Mouse (Mus musculus): ENCODE data around the gene Tmem222. TPM values are rescaled to one million over a fixed set of nuclear protein-coding genes. Genes with fewer than 3 reads are reported as not detected.

The Tmem222 gene
- polyA plus RNA-seq, 1 experiment from 2014 or later, result 82.8 TPM

- no peak overlapping the region for H3K27ac ChIP-seq (ENCODE audit: low read depth, low read length)
- H3K9ac ChIP-seq (ENCODE audit: low read depth, low read length), result no peak overlapping the region
- no peak overlapping the region for H3K4me2 ChIP-seq (replicated peaks; ENCODE audit: low read depth, low read length)
- 76% methylated on average over 10 of the region's 10 CpGs for WGBS
- H3K27me3 ChIP-seq (ENCODE audit: control insufficient read depth, insufficient read depth, low read length), result peaks cover 3% of the 10 kb centered on the region
- no peaks in the 10 kb centered on the region for H3K4me1 ChIP-seq (replicated peaks; ENCODE audit: control insufficient read depth, insufficient read depth, low read length)
- DNase-seq (ENCODE audit: low spot score) (no peak), ATAC-seq (ENCODE audit: low FRiP score) (no peak)
- no peaks in the 10 kb centered on the region for H3K36me3 ChIP-seq (ENCODE audit: control insufficient read depth, insufficient read depth, low read length)
- H3K9me3 ChIP-seq (ENCODE audit: control insufficient read depth, low read length), result no peaks in the 10 kb centered on the region
- H3K4me3 ChIP-seq (ENCODE audit: low read depth, low read length), result no peak overlapping the region
These were observed 51.5 kb downstream of the Tmem222 start for GRCm38 (mm10) chr4:133226073-133226472.

DNA sequence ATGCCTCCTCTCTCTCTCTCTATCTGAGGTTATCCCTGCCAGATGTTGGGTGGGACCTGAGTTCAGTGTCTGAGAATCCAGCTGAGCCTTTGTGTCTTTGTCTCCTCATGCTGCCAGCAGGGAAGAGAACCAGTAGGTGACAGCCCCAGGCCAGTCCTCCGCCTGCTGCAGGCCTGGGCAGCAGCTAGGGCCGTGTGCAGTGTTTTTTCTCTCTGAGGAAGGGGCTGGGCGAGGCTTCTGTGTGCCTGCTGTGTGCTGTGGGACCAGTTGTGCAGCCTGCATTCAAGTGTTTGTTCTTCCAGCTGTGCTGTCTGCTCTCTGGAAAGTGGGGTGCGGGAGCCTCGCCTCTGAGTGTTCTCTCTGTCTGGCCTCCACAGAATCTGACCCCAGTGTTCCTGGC lies 53.7 kb downstream of the Tmem222 start:
- Histone ChIP-seq H3K9ac (ENCODE audit: low read depth, low read length) (no peak overlapping the region), H3K4me2 (replicated peaks; ENCODE audit: low read depth, low read length) (no peak overlapping the region), H3K36me3 (ENCODE audit: control insufficient read depth, insufficient read depth, low read length) (no peaks in the 10 kb centered on the region), H3K27ac (ENCODE audit: low read depth, low read length) (no peak overlapping the region), H3K9me3 (ENCODE audit: control insufficient read depth, low read length) (no peaks in the 10 kb centered on the region), H3K4me1 (replicated peaks; ENCODE audit: control insufficient read depth, insufficient read depth, low read length) (0 out of 2 replicates have a peak, but pooled peaks cover 2% of the 10 kb centered on the region), H3K4me3 (ENCODE audit: low read depth, low read length) (no peak overlapping the region), H3K27me3 (ENCODE audit: control insufficient read depth, insufficient read depth, low read length) (peaks cover 14% of the 10 kb centered on the region)
- no peak for DNase-seq (ENCODE audit: low spot score)
- ATAC-seq (ENCODE audit: low FRiP score), result no peak
- WGBS, result 51% methylated on average over 5 of the region's 5 CpGs

DNA sequence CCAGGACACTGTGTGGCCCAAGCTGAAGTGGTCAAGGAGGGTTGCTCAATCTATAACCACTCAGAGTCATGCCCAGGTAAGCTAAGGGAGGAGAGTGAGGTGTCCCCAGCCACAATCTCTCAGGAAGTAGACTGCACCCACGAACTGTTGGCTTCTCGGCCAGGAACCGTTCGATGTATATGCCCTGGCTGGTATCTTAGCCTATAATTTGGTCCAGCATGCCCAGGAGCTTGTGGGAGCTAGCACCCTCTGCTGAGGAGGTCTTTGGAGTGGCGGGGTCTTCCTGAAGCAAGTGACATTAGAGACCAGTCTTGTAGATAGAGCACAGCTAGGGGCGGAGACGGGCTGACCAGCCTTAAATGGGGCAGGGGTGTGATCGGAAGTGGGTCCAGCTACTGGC lies 55.9 kb downstream of the Tmem222 start:
- Histone ChIP-seq H3K27me3 (ENCODE audit: control insufficient read depth, insufficient read depth, low read length) (peaks cover 14% of the 10 kb centered on the region), H3K9ac (ENCODE audit: low read depth, low read length) (no peak overlapping the region), H3K9me3 (ENCODE audit: control insufficient read depth, low read length) (no peaks in the 10 kb centered on the region), H3K4me2 (replicated peaks; ENCODE audit: low read depth, low read length) (no peak overlapping the region), H3K4me1 (replicated peaks; ENCODE audit: control insufficient read depth, insufficient read depth, low read length) (0 out of 2 replicates have a peak, but pooled peaks cover 2% of the 10 kb centered on the region), H3K36me3 (ENCODE audit: control insufficient read depth, insufficient read depth, low read length) (no peaks in the 10 kb centered on the region), H3K27ac (ENCODE audit: low read depth, low read length) (no peak overlapping the region), H3K4me3 (ENCODE audit: low read depth, low read length) (no peak overlapping the region)
- ATAC-seq (ENCODE audit: low FRiP score) (no peak), DNase-seq (ENCODE audit: low spot score) (no peak)
- 84% methylated on average over 8 of the region's 8 CpGs for WGBS

DNA sequence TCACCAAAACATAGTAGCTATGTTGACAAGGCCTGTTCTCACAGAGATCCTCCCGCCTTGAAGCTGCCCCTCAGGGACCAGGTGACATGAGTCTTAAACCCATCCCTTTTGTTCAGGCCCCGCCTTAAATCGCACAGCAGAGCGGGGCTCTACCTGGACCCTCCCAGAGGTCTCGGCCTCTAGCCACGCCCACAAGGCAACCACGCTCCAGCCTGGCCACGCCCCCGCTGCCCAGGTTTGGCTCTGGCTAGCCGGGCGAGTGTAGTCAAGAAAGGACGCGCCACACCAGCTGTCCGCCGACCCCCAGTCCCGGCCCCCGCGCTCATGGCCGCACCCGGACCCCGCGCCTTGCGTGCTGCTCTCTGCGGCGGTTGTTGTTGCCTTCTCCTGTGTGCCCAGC lies 56.9 kb downstream of the Tmem222 start:
- peak; percentile 64 for DNase-seq (ENCODE audit: low spot score)
- no peaks in the 10 kb centered on the region for H3K36me3 ChIP-seq (ENCODE audit: control insufficient read depth, insufficient read depth, low read length)
- ATAC-seq (ENCODE audit: low FRiP score), result no peak
- H3K27me3 ChIP-seq (ENCODE audit: control insufficient read depth, insufficient read depth, low read length), result peaks cover 14% of the 10 kb centered on the region
- peak overlapping the region; percentile 17; the same call in 1 of the 2 replicates for H3K4me3 ChIP-seq (ENCODE audit: low read depth, low read length)
- WGBS, result 3% methylated on average over 23 of the region's 25 CpGs
- H3K4me1 ChIP-seq (replicated peaks; ENCODE audit: control insufficient read depth, insufficient read depth, low read length), result 0 out of 2 replicates have a peak, but pooled peaks cover 2% of the 10 kb centered on the region
- H3K4me2 ChIP-seq (replicated peaks; ENCODE audit: low read depth, low read length), result peak overlapping the region; percentile 43
- peak overlapping the region; percentile 34; the same call in 1 of the 2 replicates for H3K9ac ChIP-seq (ENCODE audit: low read depth, low read length)
- H3K9me3 ChIP-seq (ENCODE audit: control insufficient read depth, low read length), result no peaks in the 10 kb centered on the region
- H3K27ac ChIP-seq (ENCODE audit: low read depth, low read length), result no peak overlapping the region

GRCm38 (mm10) chr4:133218745-133219144 lies 58.8 kb downstream of the Tmem222 start:
- H3K4me3 ChIP-seq (ENCODE audit: low read depth, low read length), result no peak overlapping the region
- H3K4me1 ChIP-seq (replicated peaks; ENCODE audit: control insufficient read depth, insufficient read depth, low read length), result 0 out of 2 replicates have a peak, but pooled peaks cover 2% of the 10 kb centered on the region
- DNase-seq (ENCODE audit: low spot score) (no peak), ATAC-seq (ENCODE audit: low FRiP score) (no peak)
- WGBS, result 94% methylated on average over 3 of the region's 3 CpGs
- peaks cover 21% of the 10 kb centered on the region for H3K27me3 ChIP-seq (ENCODE audit: control insufficient read depth, insufficient read depth, low read length)
- no peak overlapping the region for H3K27ac ChIP-seq (ENCODE audit: low read depth, low read length)
- no peaks in the 10 kb centered on the region for H3K9me3 ChIP-seq (ENCODE audit: control insufficient read depth, low read length)
- H3K4me2 ChIP-seq (replicated peaks; ENCODE audit: low read depth, low read length), result no peak overlapping the region
- no peak overlapping the region for H3K9ac ChIP-seq (ENCODE audit: low read depth, low read length)
- H3K36me3 ChIP-seq (ENCODE audit: control insufficient read depth, insufficient read depth, low read length), result no peaks in the 10 kb centered on the region

GRCm38 (mm10) chr4:133217641-133218040 lies 60.0 kb downstream of the Tmem222 start:
- WGBS, result under 1% methylated on average over 5 of the region's 5 CpGs
- peaks cover 30% of the 10 kb centered on the region for H3K27me3 ChIP-seq (ENCODE audit: control insufficient read depth, insufficient read depth, low read length)
- H3K36me3 ChIP-seq (ENCODE audit: control insufficient read depth, insufficient read depth, low read length), result no peaks in the 10 kb centered on the region

More at GRCm38 (mm10) chr4:133217641-133218040, 60.0 kb downstream of the Tmem222 start:
- Histone ChIP-seq H3K4me2 (replicated peaks; ENCODE audit: low read depth, low read length) (no peak overlapping the region), H3K4me3 (ENCODE audit: low read depth, low read length) (no peak overlapping the region), H3K9ac (ENCODE audit: low read depth, low read length) (no peak overlapping the region), H3K27ac (ENCODE audit: low read depth, low read length) (no peak overlapping the region), H3K9me3 (ENCODE audit: control insufficient read depth, low read length) (no peaks in the 10 kb centered on the region), H3K4me1 (replicated peaks; ENCODE audit: control insufficient read depth, insufficient read depth, low read length) (peaks cover 6% of the 10 kb centered on the region; the same call in 1 of the 2 replicates)
- DNase-seq (ENCODE audit: low spot score) (peak; percentile 82), ATAC-seq (ENCODE audit: low FRiP score) (no peak)

Other genes with a start within 250 kb of the Tmem222 start
- 34.6 and 58.4 TPM in 2 replicates for gene Wasf2, start 147.3 kb downstream of the Tmem222 start, polyA plus RNA-seq (2014; fragmentation: Nextera tagmentation; extraction: Ambion mirVana)
- gene Cd164l2, start 65.7 kb downstream of the Tmem222 start, polyA plus RNA-seq (2014; fragmentation: Nextera tagmentation; extraction: Ambion mirVana), result 0.91 and 0.93 TPM in 2 replicates
- gene Gpr3, start 65.3 kb downstream of the Tmem222 start, polyA plus RNA-seq (2014; fragmentation: Nextera tagmentation; extraction: Ambion mirVana), result 0.19 and 0.50 TPM in 2 replicates
- 2.7 and 3.0 TPM in 2 replicates for gene Map3k6, start 37.0 kb downstream of the Tmem222 start, polyA plus RNA-seq (2014; fragmentation: Nextera tagmentation; extraction: Ambion mirVana)
- gene Sytl1, start 14.7 kb downstream of the Tmem222 start, polyA plus RNA-seq (2014; fragmentation: Nextera tagmentation; extraction: Ambion mirVana), result 0.59 and 1.2 TPM in 2 replicates
- gene Wdtc1, start 75.7 kb upstream of the Tmem222 start, polyA plus RNA-seq (2014; fragmentation: Nextera tagmentation; extraction: Ambion mirVana), result 21.6 and 23.4 TPM in 2 replicates
- 5.7 and 5.8 TPM in 2 replicates for gene Slc9a1, start 91.9 kb upstream of the Tmem222 start, polyA plus RNA-seq (2014; fragmentation: Nextera tagmentation; extraction: Ambion mirVana)
- gene Tent5b, start 202.3 kb upstream of the Tmem222 start, polyA plus RNA-seq (2014; fragmentation: Nextera tagmentation; extraction: Ambion mirVana), result 0.37 and 0.46 TPM in 2 replicates
- 1.7 and 2.6 TPM in 2 replicates for gene Trnp1, start 220.8 kb upstream of the Tmem222 start, polyA plus RNA-seq (2014; fragmentation: Nextera tagmentation; extraction: Ambion mirVana)
- gene Kdf1, start 241.2 kb upstream of the Tmem222 start, polyA plus RNA-seq (2014; fragmentation: Nextera tagmentation; extraction: Ambion mirVana), result 1.0 and 1.7 TPM in 2 replicates